Mouse (Mus musculus): ENCODE results near the gene 1700012B07Rik. TPM values are rescaled to one million over a fixed set of nuclear protein-coding genes. Genes with fewer than 3 reads are reported as not detected.

1700012B07Rik gene
- total and polyA plus RNA-seq, 3 experiments = not detected

GRCm38 (mm10) chr11:109844466-109844865 lies 16.6 kb upstream of the 1700012B07Rik start:
- no peak for DNase-seq (ENCODE audit: low read depth, low spot score)
- no peaks in the 10 kb centered on the region for H3K79me2 ChIP-seq (ENCODE audit: control insufficient read depth, insufficient read depth, low read length, poor library complexity)
- H3K27me3 ChIP-seq (ENCODE audit: control insufficient read depth in 1 of 2, insufficient read depth in 2 of 2, low read length in 2 of 2) = peaks cover 0 to 2% of the 10 kb centered on the region in 2 experiments; a peak in 1 of 4 replicates
- H3K36me3 ChIP-seq (ENCODE audit: control insufficient read depth in 1 of 2, insufficient read depth in 2 of 2, low read length in 2 of 2) = no peaks in the 10 kb centered on the region
- no peak overlapping the region for H3K4me3 ChIP-seq (ENCODE audit: control insufficient read depth in 1 of 2, insufficient read depth in 1 of 2, low read depth in 2 of 2, low read length in 2 of 2)
- TF ChIP-seq ZNF384 (IDR thresholded peaks at IDR 0.05; ENCODE audit: low read depth, low read length) = no peak
- H3K27ac ChIP-seq (ENCODE audit: control insufficient read depth, low read depth, low read length) = no peak overlapping the region
- no peaks in the 10 kb centered on the region for H3K4me1 ChIP-seq (ENCODE audit: control insufficient read depth in 1 of 2, insufficient read depth in 2 of 2, low read length in 2 of 2)
- H3K9ac ChIP-seq (ENCODE audit: control insufficient read depth, low read depth, low read length, poor library complexity, severe bottlenecking) = no peak overlapping the region
- no peaks in the 10 kb centered on the region for H3K9me3 ChIP-seq (replicated peaks; ENCODE audit: insufficient read depth, low read length)

GRCm38 (mm10) chr11:109830368-109830767 lies 2.5 kb upstream of the 1700012B07Rik start:
- no peaks in the 10 kb centered on the region for H3K36me3 ChIP-seq (ENCODE audit: control insufficient read depth in 1 of 2, insufficient read depth in 2 of 2, low read length in 2 of 2)
- H3K9me3 ChIP-seq (replicated peaks; ENCODE audit: insufficient read depth, low read length) = no peaks in the 10 kb centered on the region
- H3K27ac ChIP-seq (ENCODE audit: control insufficient read depth, low read depth, low read length) = no peak overlapping the region
- no peak for DNase-seq (ENCODE audit: low read depth, low spot score)
- no peak overlapping the region for H3K9ac ChIP-seq (ENCODE audit: control insufficient read depth, low read depth, low read length, poor library complexity, severe bottlenecking)
- no peak overlapping the region for H3K4me3 ChIP-seq (ENCODE audit: control insufficient read depth in 1 of 2, insufficient read depth in 1 of 2, low read depth in 2 of 2, low read length in 2 of 2)
- H3K27me3 ChIP-seq (ENCODE audit: control insufficient read depth in 1 of 2, insufficient read depth in 2 of 2, low read length in 2 of 2) = peaks cover 0 to 2% of the 10 kb centered on the region in 2 experiments; a peak in 2 of 4 replicates
- H3K4me1 ChIP-seq (ENCODE audit: control insufficient read depth in 1 of 2, insufficient read depth in 2 of 2, low read length in 2 of 2) = no peaks in the 10 kb centered on the region
- TF ChIP-seq ETS1 (IDR thresholded peaks at IDR 0.05; ENCODE audit: low read depth, low read length) (no peak), ZC3H11A (IDR thresholded peaks at IDR 0.05; ENCODE audit: low read depth, low read length) (no peak), TCF12 (IDR thresholded peaks at IDR 0.05; ENCODE audit: low read depth, low read length) (no peak), SMC3 (IDR thresholded peaks at IDR 0.05; ENCODE audit: low read depth, low read length) (no peak), CHD1 (IDR thresholded peaks at IDR 0.05; ENCODE audit: low read depth, low read length) (no peak), EP300 (IDR thresholded peaks at IDR 0.05; ENCODE audit: low read depth in 1 of 2, low read length in 2 of 2) (no peak), ELF1 (IDR thresholded peaks at IDR 0.05; ENCODE audit: low read depth, low read length) (no peak), USF1 (IDR thresholded peaks at IDR 0.05; ENCODE audit: low read depth, low read length) (no peak), MYC (IDR thresholded peaks at IDR 0.05; ENCODE audit: low read depth, low read length) (no peak), MEF2A (IDR thresholded peaks at IDR 0.05; ENCODE audit: extremely low read depth, insufficient replicate concordance, low read depth, low read length, poor library complexity, severe bottlenecking) (no peak), MAZ (IDR thresholded peaks at IDR 0.05; ENCODE audit: low read depth, low read length) (no peak), MXI1 (IDR thresholded peaks at IDR 0.05; ENCODE audit: low read depth, low read length) (no peak), NRF1 (IDR thresholded peaks at IDR 0.05; ENCODE audit: insufficient read depth, low read depth, low read length, poor library complexity, severe bottlenecking) (no peak), CTCF (IDR thresholded peaks at IDR 0.05 in 2 of 3, conservative IDR thresholded peaks at IDR 0.05 in 1 of 3; ENCODE audit: control insufficient read depth in 1 of 3, insufficient read depth in 1 of 3, low read depth in 2 of 3, low read length in 3 of 3, poor library complexity in 1 of 3, severe bottlenecking in 1 of 3) (no peak)
- no peaks in the 10 kb centered on the region for H3K79me2 ChIP-seq (ENCODE audit: control insufficient read depth, insufficient read depth, low read length, poor library complexity)
